Mouse (Mus musculus) urinary bladder, postnatal 4 days (tissue): ENCODE data around the gene Nfkb1.

Experiments
- DNase-seq, 2 experiments: peaks; one replicate each; pipeline ENCODE4 v3.0.0; 2021 to 2022; ENCODE audit warnings: low spot score in 2 of 2

Nfkb1 gene

GRCm38 (mm10) chr3:135702658-135703057 is 11.3 kb upstream of the Nfkb1 start:
- no peak for DNase-seq

- no peak for DNase-seq
These were observed 8.3 kb upstream of the Nfkb1 start for GRCm38 (mm10) chr3:135699523-135700264.

GRCm38 (mm10) chr3:135698466-135698975 is 7.2 kb upstream of the Nfkb1 start:
- DNase-seq, result no peak

- DNase-seq, result no peak
These were observed 4.9 kb upstream of the Nfkb1 start for GRCm38 (mm10) chr3:135696262-135696661.

GRCm38 (mm10) chr3:135692999-135693398 is 1.7 kb upstream of the Nfkb1 start:
- DNase-seq, result no peak

GRCm38 (mm10) chr3:135690568-135691190 is 668 bp downstream of the Nfkb1 start:
- peak in 1 of 2 experiments; percentile 34 for DNase-seq

- no peak for DNase-seq
These were observed 1.4 kb downstream of the Nfkb1 start for GRCm38 (mm10) chr3:135689773-135690567.

GRCm38 (mm10) chr3:135688970-135689772 is 2.2 kb downstream of the Nfkb1 start:
- no peak for DNase-seq

- DNase-seq, result no peak
These were observed 3.4 kb downstream of the Nfkb1 start for GRCm38 (mm10) chr3:135687965-135688364.

- no peak for DNase-seq
These were observed 4.9 kb downstream of the Nfkb1 start for GRCm38 (mm10) chr3:135686419-135686818.

GRCm38 (mm10) chr3:135683275-135683674 is 8.1 kb downstream of the Nfkb1 start:
- no peak for DNase-seq

GRCm38 (mm10) chr3:135682240-135682639 is 9.1 kb downstream of the Nfkb1 start:
- no peak for DNase-seq

- DNase-seq, result no peak
These were observed 10.0 kb downstream of the Nfkb1 start for GRCm38 (mm10) chr3:135681272-135681783.

- DNase-seq, result no peak
These were observed 11.0 kb downstream of the Nfkb1 start for GRCm38 (mm10) chr3:135680213-135680843.

GRCm38 (mm10) chr3:135677064-135677463 is 14.3 kb downstream of the Nfkb1 start:
- no peak for DNase-seq

GRCm38 (mm10) chr3:135676364-135676763 is 15.0 kb downstream of the Nfkb1 start:
- no peak for DNase-seq

- no peak for DNase-seq
These were observed 15.9 kb downstream of the Nfkb1 start for GRCm38 (mm10) chr3:135675480-135675879.

GRCm38 (mm10) chr3:135674716-135675392 is 16.5 kb downstream of the Nfkb1 start:
- no peak for DNase-seq

- no peak for DNase-seq
These were observed 17.7 kb downstream of the Nfkb1 start for GRCm38 (mm10) chr3:135673695-135674094.

GRCm38 (mm10) chr3:135673041-135673440 is 18.3 kb downstream of the Nfkb1 start:
- DNase-seq, result no peak
